Mouse (Mus musculus) G1E-ER4 (cell line): Measurements from ENCODE around the gene Rad51b. TPM values are rescaled to one million over a fixed set of nuclear protein-coding genes. Genes with fewer than 3 reads are reported as not detected.

Experiments
- GATA1 ChIP-seq: IDR thresholded peaks from one replicate; pipeline ENCODE4 v1.8.0; 2012; ENCODE audit warnings: low read length, inconsistent platforms
- polyA plus RNA-seq: library from polyadenylated mRNA; stranded (reverse); fragments of >175 nt; gene quantifications from 2 replicates; pipeline ENCODE4 v1.2.3, GENCODE M21; 2012

Rad51b gene
- polyA plus RNA-seq, 1 experiment: 0.42 TPM

DNA sequence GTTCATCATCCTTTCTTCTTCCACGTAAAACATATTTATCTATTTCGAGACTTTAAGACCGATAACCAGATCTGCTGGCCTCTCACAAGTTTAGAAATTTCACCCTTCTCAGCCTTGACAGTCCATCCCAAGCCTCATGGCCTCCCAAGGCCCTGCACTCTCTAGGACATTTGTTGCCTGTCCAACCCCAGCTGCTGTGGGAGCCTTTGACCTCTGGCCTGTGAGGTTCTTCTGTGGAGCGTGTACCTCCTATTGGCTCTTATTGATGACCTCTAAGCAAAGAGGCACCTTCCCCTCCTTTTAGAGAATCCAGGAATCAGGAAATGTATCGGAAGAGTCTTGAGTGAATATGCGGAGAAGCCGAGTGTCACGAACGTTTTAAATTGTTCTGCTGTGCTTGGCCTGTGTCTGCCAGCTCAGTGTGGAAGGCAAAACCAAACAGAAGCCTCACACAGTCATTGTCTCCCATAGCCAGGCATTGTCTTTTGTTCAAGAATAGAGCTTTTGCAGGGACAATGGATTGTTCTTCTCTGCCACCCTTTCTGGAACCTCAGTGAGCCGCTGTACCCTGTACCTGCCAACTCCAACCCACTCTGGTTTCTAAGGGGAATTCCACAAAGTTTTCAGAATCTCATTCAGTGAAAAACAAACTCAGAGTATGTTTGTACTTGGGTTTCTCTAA is 215.3 kb downstream of the Rad51b start:
- TF ChIP-seq GATA1: no peak

DNA sequence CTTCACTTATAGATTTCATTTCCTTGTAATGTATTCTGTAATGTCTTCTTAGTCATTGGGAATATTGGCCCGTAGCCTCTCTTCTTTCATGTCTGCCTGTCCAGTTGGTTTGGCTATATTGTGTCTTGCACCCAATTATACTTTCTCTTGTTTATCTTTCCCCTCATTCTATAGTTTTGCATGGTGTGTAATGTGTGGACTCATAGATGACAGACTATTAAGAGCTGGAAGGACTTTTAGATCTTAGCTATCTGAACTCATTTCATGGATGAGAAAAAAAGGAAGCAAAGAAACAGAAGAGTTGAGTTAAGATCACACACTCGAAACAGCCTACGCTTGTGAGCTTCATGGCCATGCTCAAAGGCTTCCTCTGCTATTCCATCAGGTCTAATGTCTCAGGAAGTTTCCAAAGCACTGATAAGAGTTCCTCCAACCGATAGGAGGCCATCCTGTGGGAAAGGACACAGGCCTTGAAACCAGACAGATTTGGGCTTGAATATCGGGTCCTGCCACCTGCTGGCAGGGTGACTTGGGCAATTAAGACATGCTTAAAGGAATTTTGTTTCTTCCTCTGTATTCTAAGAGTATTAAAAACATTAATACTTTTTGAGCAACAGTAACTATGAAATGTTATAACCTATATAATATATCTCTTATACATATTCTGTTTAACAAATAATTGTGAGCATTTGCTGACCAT is 216.1 kb downstream of the Rad51b start:
- TF ChIP-seq GATA1: no peak

- TF ChIP-seq GATA1: no peak
Measured at GRCm38 (mm10) chr12:79514680-79515079, 217.6 kb downstream of the Rad51b start.

DNA sequence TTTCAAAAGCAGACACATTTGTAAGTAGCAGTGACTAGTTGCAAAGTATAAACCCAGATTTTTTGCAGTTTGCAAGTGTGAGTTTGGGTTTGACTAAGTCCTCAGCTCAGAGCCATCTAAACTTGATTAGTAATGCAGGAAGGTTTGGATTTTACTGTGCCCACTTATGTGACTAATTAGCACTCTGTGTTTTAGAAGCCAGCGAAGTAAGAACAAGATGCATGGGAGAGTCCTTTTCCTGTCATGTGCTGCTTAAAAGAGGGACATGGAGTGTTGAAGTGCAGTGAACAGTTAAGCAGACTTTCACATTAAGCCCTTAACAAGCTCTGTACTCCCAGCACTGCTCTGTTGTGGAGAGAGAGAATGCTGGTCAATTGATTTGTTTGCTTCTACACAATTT is 225.3 kb downstream of the Rad51b start:
- TF ChIP-seq GATA1: no peak

DNA sequence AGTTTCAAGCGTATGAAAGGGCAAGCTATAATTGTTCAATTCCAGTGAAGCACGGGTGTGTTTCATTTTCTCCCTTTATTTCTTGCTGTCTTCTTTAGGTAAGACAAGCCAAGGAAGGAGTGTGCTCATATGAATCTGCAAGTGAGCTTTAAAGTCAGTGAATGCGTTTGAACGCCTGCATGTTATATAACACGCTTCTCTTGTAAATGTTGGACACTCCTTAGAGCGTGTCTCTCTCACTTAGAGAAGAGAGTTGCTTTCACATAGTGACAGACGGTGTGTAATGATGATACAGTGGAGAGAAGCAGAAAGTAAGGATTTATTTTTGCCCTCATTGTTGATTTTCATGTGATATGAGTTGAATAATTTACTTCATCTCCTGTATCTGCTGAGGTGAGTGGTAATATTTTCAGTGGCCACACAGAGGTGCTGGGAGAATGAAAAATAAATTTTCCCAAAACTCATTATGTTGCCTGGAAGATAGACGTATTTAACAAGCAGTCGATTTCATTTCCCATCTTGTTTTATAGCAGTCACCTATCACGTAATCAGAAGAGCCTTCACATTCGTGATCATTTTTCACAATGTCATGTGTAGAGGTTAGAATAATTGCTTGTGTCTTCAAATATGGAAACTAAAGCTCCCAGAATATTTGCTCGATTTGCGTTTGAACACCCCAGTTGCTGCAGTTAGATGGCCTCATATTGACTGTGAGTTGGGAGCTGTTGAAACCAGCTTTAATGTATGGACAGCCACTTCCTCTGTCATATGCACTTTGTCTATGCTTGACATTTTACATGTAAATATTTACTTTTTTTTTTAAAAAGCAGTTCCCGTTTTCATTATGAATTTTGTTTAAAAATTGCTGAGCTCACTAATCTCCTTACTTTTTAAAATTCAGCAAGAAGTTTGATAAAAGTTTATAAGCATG is 228.1 kb downstream of the Rad51b start:
- no peak for TF ChIP-seq GATA1

DNA sequence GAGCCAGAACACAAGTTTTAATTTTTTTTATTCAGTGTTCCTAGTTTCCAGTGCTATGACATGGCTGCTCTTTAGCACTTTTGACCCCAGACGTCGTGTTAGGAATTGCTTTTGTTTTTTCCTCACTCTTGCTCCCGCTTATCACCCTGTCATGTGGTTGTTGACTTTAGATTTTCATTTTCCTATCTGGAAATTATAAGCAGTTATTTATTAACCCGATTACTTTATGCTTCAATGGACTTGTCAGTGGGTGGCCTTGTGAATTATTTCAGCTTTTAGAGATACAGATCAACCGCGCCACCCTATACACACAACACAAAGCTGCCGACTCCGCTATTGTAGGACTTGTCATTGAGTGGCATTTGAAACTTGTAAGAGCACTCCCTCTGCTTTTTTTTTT is 228.8 kb downstream of the Rad51b start:
- TF ChIP-seq GATA1: no peak

DNA sequence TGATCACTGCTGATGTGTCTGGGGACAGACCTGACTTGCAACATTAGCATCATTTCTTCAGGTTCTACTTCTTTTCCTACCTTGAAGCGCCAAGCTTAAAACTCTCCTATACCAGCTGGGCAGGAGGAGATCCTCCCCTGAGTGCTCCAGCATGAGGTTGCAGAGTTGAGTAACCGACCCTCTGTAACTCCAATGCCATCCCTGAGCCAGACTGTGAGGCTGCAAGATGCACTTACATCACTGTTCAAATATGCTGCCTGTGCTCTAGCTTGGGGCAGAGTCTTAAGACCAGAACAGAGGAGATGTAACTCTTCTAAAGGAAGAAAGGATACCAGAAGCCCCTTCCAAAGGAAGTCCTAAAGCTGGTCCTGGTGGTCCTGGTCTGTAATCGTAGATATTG is 230.1 kb downstream of the Rad51b start:
- TF ChIP-seq GATA1: no peak

- TF ChIP-seq GATA1: no peak
Measured at GRCm38 (mm10) chr12:79530275-79530902, 233.3 kb downstream of the Rad51b start.

- TF ChIP-seq GATA1: no peak
Measured at GRCm38 (mm10) chr12:79531809-79532798, 235.0 kb downstream of the Rad51b start.

- TF ChIP-seq GATA1: no peak
Measured at GRCm38 (mm10) chr12:79534778-79535177, 237.7 kb downstream of the Rad51b start.

DNA sequence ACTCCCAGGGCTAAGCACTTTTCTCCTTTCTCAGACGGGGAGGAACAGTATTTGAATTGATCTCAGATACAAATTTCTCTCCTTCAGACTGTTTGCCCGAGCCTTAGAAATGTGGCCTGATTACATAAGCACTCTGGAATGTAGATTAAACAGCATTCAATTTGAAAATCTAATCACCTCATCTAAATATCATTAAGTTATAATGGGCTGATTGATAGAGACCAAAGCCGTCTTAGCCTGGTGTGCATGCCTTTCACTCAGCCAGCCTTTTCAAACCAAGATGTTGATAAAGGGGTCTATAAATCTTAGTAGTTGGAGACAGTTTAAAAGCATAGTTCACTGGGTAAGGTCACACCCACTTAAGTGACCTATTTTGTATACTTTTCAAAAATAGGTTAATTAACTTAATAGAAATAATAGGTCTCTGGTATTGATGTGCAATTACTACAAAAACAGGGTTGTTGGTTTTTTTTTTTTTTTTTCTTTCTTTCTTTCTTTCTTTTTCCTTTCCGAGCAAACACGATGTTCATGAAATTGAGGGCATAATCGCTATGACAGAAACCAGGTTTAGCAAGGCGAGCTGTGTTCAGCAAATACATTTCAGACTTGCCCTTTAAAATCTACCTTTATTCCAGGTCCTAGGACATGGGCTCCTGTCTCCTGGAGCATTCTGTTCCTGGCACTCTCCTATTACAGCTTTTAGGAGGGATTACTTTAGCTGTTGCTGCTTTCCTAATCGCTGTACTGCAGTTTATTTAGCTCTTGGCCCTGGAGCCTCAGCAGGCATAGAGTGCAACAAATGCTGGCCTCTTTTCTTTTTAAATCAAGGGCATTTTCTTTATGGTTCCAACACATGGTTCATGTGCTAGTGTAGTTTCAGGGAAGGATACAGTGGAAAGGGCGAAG is 238.7 kb downstream of the Rad51b start:
- TF ChIP-seq GATA1: no peak

- TF ChIP-seq GATA1: no peak
Measured at GRCm38 (mm10) chr12:79540176-79540575, 243.1 kb downstream of the Rad51b start.

GRCm38 (mm10) chr12:79541581-79541980 is 244.5 kb downstream of the Rad51b start:
- TF ChIP-seq GATA1: no peak

DNA sequence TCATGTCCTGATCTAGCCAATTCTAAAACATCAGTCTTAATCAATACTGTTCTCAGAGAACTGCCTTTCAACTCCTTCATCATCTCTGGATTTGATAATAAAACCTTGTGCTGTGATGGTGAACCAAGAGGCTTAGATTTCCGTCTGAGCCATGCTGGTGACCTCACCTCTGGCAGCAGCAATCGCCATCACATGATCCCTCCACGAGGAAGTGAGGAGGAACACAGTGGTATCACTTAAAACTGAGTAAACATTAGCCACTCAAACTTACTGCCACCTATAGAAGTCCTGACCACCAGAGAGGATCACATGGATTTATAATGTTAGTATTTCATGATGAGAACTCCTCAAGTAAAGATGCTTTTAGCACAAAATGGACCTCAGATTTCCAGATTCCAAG is 248.0 kb downstream of the Rad51b start:
- TF ChIP-seq GATA1: no peak
